Mouse (Mus musculus) liver, embryonic 15.5 days (tissue): ENCODE results near the gene Fgfr2. TPM values are rescaled to one million over a fixed set of nuclear protein-coding genes. Genes with fewer than 3 reads are reported as not detected.
"Not testable (repeated sequence)": the region's sequence is repeated elsewhere in the genome, so short reads cannot be mapped to it uniquely, and the experiment has no call there.

Experiments
- ATAC-seq: fragments of 200-750 bp; cut with Nextera tagmentation; 2 replicates; pipeline ENCODE4 v1.8.0; 2017; ENCODE audit warnings: moderate number of reproducible peaks, mild to moderate bottlenecking, moderate library complexity; ENCODE audit not compliant: insufficient read depth
- H3K27ac ChIP-seq: fragments of 300-500 bp; sonication (generic); replicated peaks from 2 replicates; pipeline ENCODE4 v1.5.1; 2015; ENCODE audit warnings: mild to moderate bottlenecking, inconsistent platforms
- H3K27me3 ChIP-seq: fragments of 300-500 bp; sonication (generic); 2 replicates; pipeline ENCODE4 v1.6.1; 2015; ENCODE audit warnings: mild to moderate bottlenecking, inconsistent platforms
- H3K36me3 ChIP-seq: fragments of 300-500 bp; sonication (generic); replicated peaks from 2 replicates; pipeline ENCODE4 v1.6.1; 2015; ENCODE audit warnings: moderate library complexity, mild to moderate bottlenecking, inconsistent platforms
- H3K4me1 ChIP-seq: fragments of 300-500 bp; sonication (generic); replicated peaks from 2 replicates; pipeline ENCODE4 v1.6.1; 2015; ENCODE audit warnings: inconsistent platforms
- H3K4me2 ChIP-seq: fragments of 300-500 bp; sonication (generic); 2 replicates; pipeline ENCODE4 v1.6.1; 2015; ENCODE audit warnings: moderate library complexity, mild to moderate bottlenecking, inconsistent platforms
- H3K4me3 ChIP-seq: fragments of 300-500 bp; sonication (generic); replicated peaks from 2 replicates; pipeline ENCODE4 v1.5.1; 2015; ENCODE audit warnings: mild to moderate bottlenecking, inconsistent platforms
- H3K9ac ChIP-seq: fragments of 300-500 bp; sonication (generic); 2 replicates; pipeline ENCODE4 v1.6.1; 2015; ENCODE audit warnings: moderate library complexity, mild to moderate bottlenecking, inconsistent platforms
- H3K9me3 ChIP-seq: fragments of 300-500 bp; sonication (generic); replicated peaks from 2 replicates; pipeline ENCODE4 v1.6.1; 2016; ENCODE audit warnings: inconsistent platforms
- WGBS: fragments of 180-500 bp; shearing (Covaris S2); methylation state at CpG from one replicate; pipeline ENCODE4 v1.1.7; 2015; ENCODE audit warnings: mixed read lengths; ENCODE audit not compliant: insufficient replicate concordance; 5-methylcytosine and 5-hydroxymethylcytosine counted together
- polyA plus RNA-seq: library from polyadenylated mRNA; unstranded; fragments of >200 nt; fragmentation: Nextera tagmentation; extraction: Ambion mirVana; gene quantifications from 2 replicates; pipeline ENCODE4 v1.2.1, GENCODE M21; 2015

Fgfr2 gene
- polyA plus RNA-seq, 1 experiment from 2014 or later = 10.5 TPM

DNA sequence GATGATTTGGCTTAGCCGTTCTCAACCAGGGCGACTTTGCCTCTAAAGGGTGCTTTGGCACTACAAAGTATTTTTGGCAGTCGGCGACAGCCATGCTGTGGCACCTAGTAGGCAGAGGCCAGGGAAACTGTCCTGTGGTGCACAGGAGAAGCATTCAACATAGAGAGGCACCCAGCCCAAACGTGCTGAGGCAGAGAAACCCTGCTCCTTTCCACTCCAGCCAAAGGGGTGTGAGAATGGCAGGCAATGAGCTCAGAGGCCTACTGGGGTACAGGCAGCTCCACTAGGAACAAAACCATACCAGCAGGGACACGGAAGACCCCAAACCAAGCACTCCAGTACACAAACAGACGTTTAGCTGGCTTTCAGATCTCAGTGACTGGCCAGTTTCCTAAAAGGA, 2583.0 kb downstream of the Fgfr2 start:
- 82% methylated on average over 7 of the region's 7 CpGs for WGBS
- H3K36me3 ChIP-seq = peaks cover 97% of the 10 kb centered on the region

GRCm38 (mm10) chr7:130537068-130537467, 2586.1 kb downstream of the Fgfr2 start:
- 84% methylated on average over 4 of the region's 4 CpGs for WGBS
- no peak overlapping the region for H3K4me2 ChIP-seq
- no peak overlapping the region for H3K4me3 ChIP-seq
- no peak for ATAC-seq
- H3K36me3 ChIP-seq = peaks cover 96% of the 10 kb centered on the region
- no peak overlapping the region for H3K9ac ChIP-seq
- no peak overlapping the region for H3K27ac ChIP-seq
- H3K9me3 ChIP-seq = no peaks in the 10 kb centered on the region
- no peaks in the 10 kb centered on the region for H3K27me3 ChIP-seq
- peaks cover 7% of the 10 kb centered on the region for H3K4me1 ChIP-seq

More for the DNA sequence above, 2583.0 kb downstream of the Fgfr2 start:
- H3K27me3 ChIP-seq = no peaks in the 10 kb centered on the region
- no peak overlapping the region for H3K27ac ChIP-seq
- H3K9ac ChIP-seq = no peak overlapping the region
- H3K4me3 ChIP-seq = no peak overlapping the region
- H3K4me2 ChIP-seq = no peak overlapping the region
- H3K4me1 ChIP-seq = peaks cover 10% of the 10 kb centered on the region
- no peak for ATAC-seq
- no peaks in the 10 kb centered on the region for H3K9me3 ChIP-seq

DNA sequence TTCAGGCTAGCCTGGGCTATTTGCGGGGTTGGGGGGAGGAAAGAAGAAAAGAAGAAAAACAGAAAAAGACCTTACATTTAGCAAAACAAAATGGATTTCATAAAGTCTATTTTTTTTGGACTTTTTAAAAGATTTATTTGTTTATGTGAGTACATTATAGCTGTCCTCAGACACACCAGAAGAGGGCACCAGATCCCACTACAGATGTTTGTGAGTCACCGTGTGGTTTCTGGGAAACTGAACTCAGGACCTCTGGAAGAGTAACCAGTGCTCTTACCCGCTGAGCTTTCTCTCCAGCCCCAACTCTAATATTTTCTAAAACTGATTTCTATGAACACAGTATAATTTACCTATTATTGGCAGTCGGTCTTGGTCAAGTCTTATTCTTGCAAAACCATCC, 2588.0 kb downstream of the Fgfr2 start:
- no peaks in the 10 kb centered on the region for H3K27me3 ChIP-seq
- H3K9ac ChIP-seq = no peak overlapping the region
- no peaks in the 10 kb centered on the region for H3K9me3 ChIP-seq
- 83% methylated on average over 4 of the region's 4 CpGs for WGBS
- H3K27ac ChIP-seq = no peak overlapping the region
- peaks cover 95% of the 10 kb centered on the region for H3K36me3 ChIP-seq
- no peak overlapping the region for H3K4me2 ChIP-seq
- no peak for ATAC-seq
- H3K4me1 ChIP-seq = peaks cover 7% of the 10 kb centered on the region
- no peak overlapping the region for H3K4me3 ChIP-seq

DNA sequence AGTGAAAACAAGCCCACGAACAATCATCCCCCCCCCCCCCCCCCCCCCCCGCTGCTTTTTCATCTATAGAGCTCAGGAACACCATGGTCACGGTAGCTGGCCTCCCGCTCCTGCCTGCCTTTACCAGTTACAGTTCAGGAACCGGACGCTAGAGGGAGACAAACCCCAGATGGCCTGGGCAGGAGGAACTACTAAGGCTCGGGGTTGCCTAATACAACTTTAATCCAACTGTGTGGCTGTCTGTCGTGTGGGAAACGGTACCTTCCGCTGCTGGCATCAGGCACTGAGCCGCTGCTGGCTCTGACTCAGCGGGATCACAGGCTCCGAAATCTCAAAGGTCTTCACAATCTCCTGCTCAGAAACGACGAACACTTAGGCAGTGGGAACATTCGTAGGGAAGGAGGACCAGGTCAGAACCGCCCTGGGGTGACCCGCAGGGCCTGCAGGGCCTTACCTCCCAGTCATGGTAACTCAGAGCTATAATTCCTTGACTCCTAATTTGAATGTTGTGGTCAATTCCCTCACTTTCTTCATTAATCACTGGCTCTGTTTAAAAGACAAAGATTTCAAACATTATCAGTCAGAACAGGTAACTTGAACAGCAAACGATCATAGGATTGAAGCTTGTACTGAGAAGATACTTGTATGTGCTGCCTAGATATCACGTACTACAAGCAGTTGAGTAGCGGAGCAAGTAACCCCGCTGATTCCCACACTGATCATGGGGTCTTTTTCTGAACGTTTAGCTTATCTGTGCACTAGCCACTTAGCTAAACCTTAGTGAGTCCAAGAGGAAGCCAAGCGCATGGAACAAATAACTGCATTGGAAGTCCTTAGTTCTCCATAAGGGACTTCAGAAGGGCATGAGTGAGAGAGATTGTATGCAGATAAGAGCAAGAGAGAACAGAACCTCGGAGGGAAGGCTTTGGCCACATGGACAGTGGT, 2589.6 kb downstream of the Fgfr2 start:
- Histone ChIP-seq H3K27me3 (no peaks in the 10 kb centered on the region), H3K9me3 (no peaks in the 10 kb centered on the region), H3K4me1 (peaks cover 7% of the 10 kb centered on the region), H3K4me2 (no peak overlapping the region), H3K4me3 (no peak overlapping the region), H3K27ac (no peak overlapping the region; the same call in 1 of the 2 replicates), H3K36me3 (peaks cover 88% of the 10 kb centered on the region), H3K9ac (no peak overlapping the region)
- 29% methylated on average over 24 of the region's 25 CpGs for WGBS
- peak; percentile 72 for ATAC-seq

DNA sequence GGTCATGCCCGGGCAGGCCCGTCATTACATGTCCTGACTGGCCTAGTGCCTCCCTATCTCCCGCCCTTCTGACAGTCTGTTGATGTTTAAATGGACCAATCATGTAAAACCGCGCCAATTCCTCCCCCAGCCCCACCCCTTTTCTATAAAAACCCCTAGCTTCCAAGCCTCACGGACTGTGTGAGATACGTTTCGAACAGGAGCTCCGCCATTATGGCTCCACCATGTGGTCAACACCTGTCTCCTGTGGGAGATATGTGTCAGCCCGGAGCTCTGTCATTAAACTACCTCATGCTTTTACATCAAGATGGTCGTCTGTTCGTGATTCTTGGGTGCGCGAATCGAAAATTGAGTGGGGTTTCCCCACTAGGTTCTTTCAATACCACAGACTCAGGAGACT, 2592.0 kb downstream of the Fgfr2 start:
- H3K27ac ChIP-seq, ATAC-seq, H3K9me3 ChIP-seq, H3K4me1 ChIP-seq, H3K4me3 ChIP-seq, H3K9ac ChIP-seq, H3K27me3 ChIP-seq, H3K4me2 ChIP-seq: not testable (repeated sequence)
- peaks cover 65% of the 10 kb centered on the region for H3K36me3 ChIP-seq
- WGBS = 92% methylated on average over 15 of the region's 15 CpGs

- H3K4me2 ChIP-seq = no peak overlapping the region
- no peak overlapping the region for H3K9ac ChIP-seq
- no peak overlapping the region for H3K27ac ChIP-seq
- H3K27me3 ChIP-seq = no peaks in the 10 kb centered on the region
- H3K9me3 ChIP-seq = no peaks in the 10 kb centered on the region
- H3K4me1 ChIP-seq = no peaks in the 10 kb centered on the region; the same call in 1 of the 2 replicates
- H3K4me3 ChIP-seq = no peak overlapping the region
- H3K36me3 ChIP-seq = peaks cover 28% of the 10 kb centered on the region
- ATAC-seq = no peak
- WGBS = 75% methylated on average over 9 of the region's 9 CpGs
These were observed 2595.8 kb downstream of the Fgfr2 start for GRCm38 (mm10) chr7:130527306-130527705.

DNA sequence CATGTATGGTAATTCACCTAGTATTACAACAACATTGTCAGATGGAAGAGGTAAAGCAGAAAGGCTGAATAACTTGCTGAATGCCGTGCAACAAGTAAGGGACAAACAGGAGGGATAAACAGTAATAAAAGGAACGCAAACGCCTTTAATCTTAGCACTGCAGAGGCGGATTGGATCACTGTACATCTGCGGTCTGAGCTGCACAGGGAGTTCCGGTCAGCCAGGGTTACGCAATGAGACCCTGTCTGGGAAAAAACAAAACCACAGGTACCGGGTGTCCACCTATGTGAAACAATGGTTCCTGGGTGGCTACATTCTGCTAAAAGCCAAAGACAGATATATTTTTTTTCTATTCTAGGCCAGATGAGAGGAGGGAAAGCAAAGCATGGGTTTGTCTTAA, 2599.7 kb downstream of the Fgfr2 start:
- Histone ChIP-seq H3K4me2 (no peak overlapping the region), H3K4me3 (no peak overlapping the region), H3K27ac (no peak overlapping the region), H3K9me3 (no peaks in the 10 kb centered on the region), H3K27me3 (no peaks in the 10 kb centered on the region), H3K36me3 (no peaks in the 10 kb centered on the region), H3K9ac (no peak overlapping the region), H3K4me1 (peaks cover 17% of the 10 kb centered on the region)
- ATAC-seq = no peak
- 58% methylated on average over 8 of the region's 8 CpGs for WGBS

GRCm38 (mm10) chr7:130520812-130521422, 2602.2 kb downstream of the Fgfr2 start:
- Histone ChIP-seq H3K9me3 (no peaks in the 10 kb centered on the region), H3K27ac (peak overlapping the region; percentile 88), H3K9ac (no peak overlapping the region), H3K4me2 (peak overlapping the region; percentile 89), H3K36me3 (no peaks in the 10 kb centered on the region), H3K4me1 (peaks cover 32% of the 10 kb centered on the region), H3K27me3 (no peaks in the 10 kb centered on the region), H3K4me3 (no peak overlapping the region)
- no peak for ATAC-seq
- 44% methylated on average over 14 of the region's 14 CpGs for WGBS

DNA sequence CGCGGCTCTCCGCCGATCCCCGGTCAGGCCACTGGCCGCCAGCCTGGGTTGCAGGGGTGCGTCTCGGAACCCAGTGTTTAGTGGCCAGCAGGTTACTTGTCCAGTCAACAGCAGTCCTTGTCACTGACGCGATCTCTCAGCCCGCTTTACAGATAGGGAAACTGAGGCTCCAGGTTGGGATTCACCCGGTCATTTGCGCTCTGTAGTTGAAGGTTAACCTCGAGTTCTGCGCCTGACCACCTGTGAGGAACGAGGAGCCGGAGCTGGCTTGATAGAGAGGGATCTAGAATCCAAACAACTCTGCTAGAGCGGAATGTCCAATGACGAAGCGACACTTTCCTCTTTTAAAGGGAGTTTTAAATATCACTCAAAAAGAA, 2603.1 kb downstream of the Fgfr2 start, which contains the start of gene Ate1:
Gene Ate1 (minus strand): TSS at position 321 of the 377 bp plus-strand sequence.
- Histone ChIP-seq H3K4me3 (peak within 1 kb of the TSS; percentile 97), H3K9ac (peak within 1 kb of the TSS; percentile 98), H3K4me2 (peak within 1 kb of the TSS; percentile 89), H3K4me1 (peaks cover 32% of the 10 kb centered on the region), H3K36me3 (no peaks in the 10 kb centered on the region), H3K9me3 (no peaks in the 10 kb centered on the region), H3K27ac (peak within 1 kb of the TSS; percentile 88), H3K27me3 (no peaks in the 10 kb centered on the region)
- 21% methylated on average over 20 of the region's 20 CpGs for WGBS
- ATAC-seq = no peak

DNA sequence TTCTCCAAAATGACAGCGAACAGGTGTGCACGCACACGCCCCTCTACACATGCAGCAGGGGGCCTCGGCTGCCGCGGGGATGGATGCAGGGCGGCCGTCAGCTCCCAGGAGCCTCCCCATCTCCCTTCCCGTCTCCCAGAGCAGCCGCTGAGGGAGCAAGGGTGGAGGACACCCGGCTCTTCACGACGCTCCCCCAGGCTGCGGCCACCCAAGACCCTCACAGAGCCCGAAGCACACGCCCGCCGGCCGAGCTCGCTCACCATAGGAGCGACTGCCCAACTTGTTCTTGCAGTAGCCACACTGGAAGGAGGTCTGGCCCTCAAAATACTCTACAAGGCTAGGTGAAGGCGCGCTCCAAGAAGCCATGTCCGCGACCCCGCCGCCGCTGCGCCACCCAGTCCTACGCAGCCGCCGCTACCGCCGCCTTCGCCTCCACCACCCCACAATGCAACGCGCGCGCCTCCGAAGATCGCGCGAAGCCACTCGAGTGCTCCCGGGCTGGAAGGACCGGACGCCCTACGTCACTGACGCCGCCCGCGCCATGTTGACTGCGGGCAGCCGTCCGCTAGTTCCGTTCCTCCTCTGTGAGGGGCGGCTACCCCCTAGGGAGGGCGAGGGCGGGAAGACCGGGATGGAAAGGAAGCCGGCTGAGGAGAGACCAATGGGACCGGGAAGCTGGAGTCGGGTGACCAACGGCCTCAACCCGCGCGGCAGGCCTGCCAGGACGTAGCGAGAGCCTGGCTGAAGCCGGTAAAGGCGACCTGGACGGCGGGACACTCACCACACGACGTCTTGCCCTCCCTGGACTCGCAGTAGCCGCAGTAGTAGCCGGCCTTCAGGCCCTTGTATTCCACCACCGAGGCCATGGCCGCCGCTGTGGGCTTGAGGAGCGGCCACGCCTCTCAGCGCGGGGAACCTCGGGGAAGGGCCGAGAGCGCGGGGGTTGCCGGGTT, 2603.8 kb downstream of the Fgfr2 start:
- H3K4me1 ChIP-seq = peaks cover 32% of the 10 kb centered on the region
- no peaks in the 10 kb centered on the region for H3K9me3 ChIP-seq
- peak overlapping the region; percentile 88 for H3K27ac ChIP-seq
- H3K4me3 ChIP-seq = peak overlapping the region; percentile 97
- under 1% methylated on average over 90 of the region's 90 CpGs for WGBS
- peak; percentile 92 for ATAC-seq
- peak overlapping the region; percentile 89 for H3K4me2 ChIP-seq
- H3K9ac ChIP-seq = peak overlapping the region; percentile 98
- no peaks in the 10 kb centered on the region for H3K27me3 ChIP-seq
- 0 out of 2 replicates have a peak, but pooled peaks cover 4% of the 10 kb centered on the region for H3K36me3 ChIP-seq
